Mouse (Mus musculus) embryonic stem cell, embryonic (primary cell): ENCODE data around the gene Appbp2.

Experiments
- CTCF ChIA-PET, 4 experiments: fragments of 300-600 bp in 2 of 4; fragments of 350-600 bp in 2 of 4; sonication (Branson Sonifier 250); formaldehyde crosslinking; loops; one replicate each; lab custom pipeline; 2022; ENCODE audit warnings: inconsistent platforms in 2 of 4; lab: Charles Lee
- POLR2A ChIA-PET, 4 experiments: fragments of 300-600 bp in 2 of 4; fragments of 350-600 bp in 2 of 4; sonication (Branson Sonifier 250); formaldehyde crosslinking; loops; one replicate each; lab custom pipeline; 2022; ENCODE audit warnings: antibody characterized with exemption in 4 of 4, inconsistent platforms in 1 of 4; lab: Charles Lee

Appbp2 gene

GRCm38 (mm10) chr11:85250467-85250866 is 15.5 kb upstream of the Appbp2 start:
- ChIA-PET CTCF (interaction anchor here (0.7 to 1.1 kb wide), 4 partner anchors 11 to 66 kb away, joined by 3 to 6 read pairs (median 4); no protein-coding TSS in a partner anchor), POLR2A (interaction anchor here in 3 of 4 experiments (0.6 to 4.2 kb wide), 12 partner anchors 9 to 1141 kb away, joined by 3 to 53 read pairs (median 5); partner anchors contain the start of genes Appbp2 (in 2 of the 3), Bcas3 (in 1 of the 3) and Usp32 (in 1 of the 3))

- ChIA-PET POLR2A (interaction anchor here in 3 of 4 experiments (0.7 to 4.0 kb wide), 12 partner anchors 9 to 248 kb away, joined by 3 to 53 read pairs (median 7); partner anchors contain the start of genes Appbp2 (in 3 of the 3) and Ppm1d (in 1 of the 3)), CTCF (interaction anchor here in 3 of 4 experiments (0.7 to 1.8 kb wide), 4 partner anchors 9 to 18 kb away, joined by 3 to 12 read pairs (median 6); no protein-coding TSS in a partner anchor)
These were observed 14.4 kb upstream of the Appbp2 start for GRCm38 (mm10) chr11:85249338-85249737.

GRCm38 (mm10) chr11:85248151-85248550 is 13.2 kb upstream of the Appbp2 start:
- CTCF ChIA-PET = interaction anchor here (0.6 to 1.8 kb wide), 9 partner anchors 10 to 65 kb away, joined by 3 to 12 read pairs (median 4); partner anchors contain the start of gene Ppm1d (in 1 of the 4)
- POLR2A ChIA-PET = interaction anchor here (0.6 to 4.0 kb wide), 30 partner anchors 8 to 547 kb away, joined by 3 to 53 read pairs (median 4); partner anchors contain the start of genes Appbp2 (in 3 of the 4), Ppm1d (in 2 of the 4) and Bcas3 (in 1 of the 4)

- CTCF ChIA-PET = interaction anchor here in 3 of 4 experiments (0.6 to 2.4 kb wide), 5 partner anchors 12 to 403 kb away, joined by 3 to 8 read pairs (median 4); no protein-coding TSS in a partner anchor
- POLR2A ChIA-PET = interaction anchor here (0.5 to 4.8 kb wide), 17 partner anchors 7 to 112 kb away, joined by 3 to 24 read pairs (median 4); partner anchors contain the start of gene Bcas3 (in 2 of the 4)
These were observed 6.3 kb upstream of the Appbp2 start for GRCm38 (mm10) chr11:85241226-85241625.

- POLR2A ChIA-PET = interaction anchor here in 3 of 4 experiments (0.8 to 4.8 kb wide), 14 partner anchors 8 to 113 kb away, joined by 3 to 24 read pairs (median 5); partner anchors contain the start of gene Bcas3 (in 1 of the 3)
- CTCF ChIA-PET = interaction anchor here in 3 of 4 experiments (0.9 to 1.2 kb wide), 4 partner anchors 21 to 404 kb away, joined by 3 to 8 read pairs (median 3); no protein-coding TSS in a partner anchor
These were observed 5.3 kb upstream of the Appbp2 start for GRCm38 (mm10) chr11:85240211-85240610.

- POLR2A ChIA-PET = interaction anchor here (0.6 to 4.1 kb wide), 75 partner anchors 9 to 1220 kb away, joined by 3 to 57 read pairs (median 6); partner anchors contain the start of genes 1700125H20Rik (in 3 of the 4), Bcas3 (in 3 of the 4), Ppm1d (in 3 of the 4) and Ggnbp2 (in 1 of the 4)
These were observed 454 bp downstream of the Appbp2 start for GRCm38 (mm10) chr11:85234363-85234989.

GRCm38 (mm10) chr11:85233676-85234210 is 1.2 kb downstream of the Appbp2 start:
- ChIA-PET POLR2A (interaction anchor here in 3 of 4 experiments (0.7 to 4.1 kb wide), 46 partner anchors 9 to 1220 kb away, joined by 3 to 57 read pairs (median 7); partner anchors contain the start of genes 1700125H20Rik (in 2 of the 3), Bcas3 (in 2 of the 3), Ppm1d (in 2 of the 3) and Ggnbp2 (in 1 of the 3)), CTCF (interaction anchor here in 2 of 4 experiments (1.1 to 2.2 kb wide), 3 partner anchors 27 to 37 kb away, joined by 3 to 12 read pairs (median 7); no protein-coding TSS in a partner anchor)

More at GRCm38 (mm10) chr11:85234363-85234989, 454 bp downstream of the Appbp2 start:
- CTCF ChIA-PET = interaction anchor here (0.7 to 2.2 kb wide), 6 partner anchors 26 to 415 kb away, joined by 3 to 12 read pairs (median 6); partner anchors contain the start of gene Mrm1 (in 1 of the 4)

GRCm38 (mm10) chr11:85223248-85223647 is 11.7 kb downstream of the Appbp2 start:
- ChIA-PET POLR2A (interaction anchor here in 3 of 4 experiments (0.7 to 6.3 kb wide), 17 partner anchors 8 to 1722 kb away, joined by 3 to 53 read pairs (median 4); partner anchors contain the start of gene Appbp2 (in 3 of the 3)), CTCF (interaction anchor here (0.6 to 1.1 kb wide), 5 partner anchors 20 to 193 kb away, joined by 3 to 11 read pairs (median 3); no protein-coding TSS in a partner anchor)

GRCm38 (mm10) chr11:85222561-85222960 is 12.4 kb downstream of the Appbp2 start:
- ChIA-PET CTCF (interaction anchor here in 3 of 4 experiments (0.6 to 1.1 kb wide), 3 partner anchors 20 to 81 kb away, joined by 3 read pairs; no protein-coding TSS in a partner anchor), POLR2A (interaction anchor here in 3 of 4 experiments (1.0 to 6.3 kb wide), 8 partner anchors 8 to 39 kb away, joined by 3 to 53 read pairs (median 16); partner anchors contain the start of gene Appbp2 (in 3 of the 3))

GRCm38 (mm10) chr11:85219014-85219413 is 15.9 kb downstream of the Appbp2 start:
- ChIA-PET POLR2A (interaction anchor here in 2 of 4 experiments (1.2 to 7.4 kb wide), 5 partner anchors 10 to 22 kb away, joined by 3 to 51 read pairs (median 3); partner anchors contain the start of gene Appbp2 (in 2 of the 2)), CTCF (no interaction called here)

GRCm38 (mm10) chr11:85214679-85215078 is 20.3 kb downstream of the Appbp2 start:
- POLR2A ChIA-PET = interaction anchor here in 3 of 4 experiments (0.6 to 7.4 kb wide), 13 partner anchors 9 to 138 kb away, joined by 3 to 51 read pairs (median 4); partner anchors contain the start of genes Appbp2 (in 2 of the 3) and Bcas3 (in 1 of the 3)
- CTCF ChIA-PET = no interaction called here

GRCm38 (mm10) chr11:85213215-85213614 is 21.7 kb downstream of the Appbp2 start:
- CTCF ChIA-PET = no interaction called here
- POLR2A ChIA-PET = interaction anchor here in 2 of 4 experiments (1.0 to 2.9 kb wide), 4 partner anchors 11 to 35 kb away, joined by 3 to 16 read pairs (median 8); partner anchors contain the start of gene Appbp2 (in 2 of the 2)

- POLR2A ChIA-PET = no interaction called here
- CTCF ChIA-PET = interaction anchor here in 1 of 4 experiments (0.6 kb wide), 1 partner anchor 994 kb away, joined by 6 read pairs; no protein-coding TSS in a partner anchor
These were observed 23.8 kb downstream of the Appbp2 start for GRCm38 (mm10) chr11:85211151-85211550.

- CTCF ChIA-PET = interaction anchor here in 1 of 4 experiments (0.6 kb wide), 1 partner anchor 133 kb away, joined by 6 read pairs; no protein-coding TSS in a partner anchor
- POLR2A ChIA-PET = interaction anchor here in 2 of 4 experiments (0.6 to 2.0 kb wide), 5 partner anchors 9 to 105 kb away, joined by 3 to 7 read pairs (median 6); partner anchors contain the start of genes Appbp2 (in 1 of the 2) and Ppm1d (in 1 of the 2)
These were observed 28.7 kb downstream of the Appbp2 start for GRCm38 (mm10) chr11:85206231-85206630.

GRCm38 (mm10) chr11:85198906-85199305 is 36.0 kb downstream of the Appbp2 start:
- ChIA-PET POLR2A (no interaction called here), CTCF (no interaction called here)

- ChIA-PET CTCF (interaction anchor here in 1 of 4 experiments (2.0 kb wide), 1 partner anchor 65 kb away, joined by 6 read pairs; no protein-coding TSS in a partner anchor), POLR2A (interaction anchor here in 2 of 4 experiments (0.9 to 3.6 kb wide), 6 partner anchors 8 to 45 kb away, joined by 3 to 15 read pairs (median 4); partner anchors contain the start of gene Appbp2 (in 2 of the 2))
These were observed 38.9 kb downstream of the Appbp2 start for GRCm38 (mm10) chr11:85196046-85196445.

- CTCF ChIA-PET = interaction anchor here in 3 of 4 experiments (0.6 to 3.7 kb wide), 4 partner anchors 10 to 67 kb away, joined by 3 to 17 read pairs (median 8); no protein-coding TSS in a partner anchor
- POLR2A ChIA-PET = interaction anchor here in 3 of 4 experiments (0.5 to 3.6 kb wide), 12 partner anchors 9 to 104 kb away, joined by 3 to 15 read pairs (median 4); partner anchors contain the start of gene Appbp2 (in 2 of the 3)
These were observed 40.7 kb downstream of the Appbp2 start for GRCm38 (mm10) chr11:85194206-85194605.
